9 mouse cellular contexts compared by ENCODE assay signal in the genomic region with DNA sequence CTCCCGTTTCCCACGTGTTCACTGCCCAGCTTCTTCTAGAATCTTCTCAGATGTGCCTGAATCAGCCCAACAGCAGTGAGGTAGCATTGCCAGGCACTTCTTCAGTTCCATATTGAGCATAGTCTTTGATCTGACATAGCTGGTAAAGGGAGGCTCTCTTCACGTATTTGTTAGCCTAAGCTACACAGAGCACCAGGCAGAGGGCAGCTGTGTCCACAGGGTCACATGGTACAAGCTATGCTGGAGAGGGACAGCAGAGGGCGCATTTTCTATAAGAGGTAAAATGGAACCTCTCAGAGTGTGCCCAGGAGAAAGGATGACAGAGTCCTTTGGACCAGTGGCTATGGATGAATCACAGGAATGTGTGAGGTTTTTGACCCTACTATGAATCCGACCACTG. TPM values are rescaled to one million over a fixed set of nuclear protein-coding genes. Genes with fewer than 3 reads are reported as not detected.
DNase-seq lines count a peak whose midpoint lies in the region; ATAC-seq and TF ChIP-seq lines count a peak whose summit lies in the region.
"Had no signal": no experiment of that assay in that cellular context is flagged by ENCODE, and none has a peak within 500 bp of the region (broad histone marks: within the 10 kb centered on the region; RNA-seq: fewer than 3 reads in every experiment).

No protein-coding gene starts in this region.

- H3K4me3 ChIP-seq in CH12.LX (replicated peaks in 1 of 3; ENCODE audit: low read depth in 2 of 3, low read length in 2 of 3, poor library complexity in 1 of 3), result no peak overlapping the region
- H3K4me3 ChIP-seq in liver, embryonic 14.5 days (ENCODE audit: insufficient read depth in 1 of 2, low read depth in 2 of 2, low read length in 2 of 2), result no peak overlapping the region

- H3K4me2 ChIP-seq in CH12.LX (ENCODE audit: insufficient read depth, low read depth, poor library complexity, severe bottlenecking), result peak overlapping the region; percentile 88; the same call in 1 of the 2 replicates
- no peak overlapping the region for H3K4me2 ChIP-seq in liver, embryonic 14.5 days (ENCODE audit: low read depth)

- no peak overlapping the region for H3K27ac ChIP-seq in CH12.LX (ENCODE audit: insufficient read depth, low read depth)
- no peak overlapping the region for H3K27ac ChIP-seq in liver, embryonic 14.5 days

- WGBS in liver, embryonic 14.5 days (ENCODE audit: insufficient replicate concordance), result 31% methylated on average over 5 of the region's 5 CpGs

- H3K4me1 ChIP-seq in CH12.LX (ENCODE audit: control insufficient read depth in 1 of 2, insufficient read depth in 2 of 2), result peaks cover 0 to 8% of the 10 kb centered on the region in 2 experiments; a peak in 1 of 4 replicates
- peaks cover 0 to 2% of the 10 kb centered on the region in 2 experiments; a peak in 1 of 4 replicates for H3K4me1 ChIP-seq in liver, embryonic 14.5 days (replicated peaks; ENCODE audit: control insufficient read depth in 2 of 2, insufficient read depth in 2 of 2, low read length in 1 of 2)

- no peak overlapping the region for H3K9ac ChIP-seq in CH12.LX (ENCODE audit: insufficient read depth, low read depth)
- H3K9ac ChIP-seq in liver, embryonic 14.5 days (replicated peaks), result no peak overlapping the region

- peak; percentile 64 to 84; a peak in 3 of 4 replicates for TF ChIP-seq CTCF in CH12.LX (conservative IDR thresholded peaks at IDR 0.05 in 1 of 2, IDR thresholded peaks at IDR 0.05 in 1 of 2; ENCODE audit: low read depth in 2 of 2, low read length in 2 of 2)
- peak; percentile 68 for TF ChIP-seq CTCF in liver, embryonic 14.5 days (IDR thresholded peaks at IDR 0.05; ENCODE audit: low read depth)

- no peak for TF ChIP-seq POLR2A in CH12.LX (IDR thresholded peaks at IDR 0.05; ENCODE audit: low read depth, low read length)

- peak; percentile 43 for TF ChIP-seq RAD21 in CH12.LX (IDR thresholded peaks at IDR 0.05; ENCODE audit: low read depth, low read length)

- peak; percentile 74 for DNase-seq in A20 (ENCODE audit: low read depth, low spot score)
- peak; percentile 67 for DNase-seq in CH12.LX (ENCODE audit: extremely low read depth)
- DNase-seq in c-Kit-positive CD71-positive TER-119-positive erythroid progenitor cells, embryonic 14.5 days (ENCODE audit: low spot score), result peak; percentile 39
- DNase-seq in frontal cortex, postnatal 36 days (ENCODE audit: low spot score in 2 of 2), result peak; percentile 61 to 78
- peak; percentile 72 to 86 for DNase-seq in kidney, postnatal 25 days
- peak; percentile 30 to 38 (median 31) for DNase-seq in liver, embryonic 14.5 days (ENCODE audit: low read depth in 3 of 3, low spot score in 3 of 3)
- DNase-seq in retina, embryonic 14.5 days (ENCODE audit: low spot score), result peak; percentile 81

- dilution Hi-C loops in CH12.LX (cut with MboI; ENCODE audit: extremely low pct_ligation_motif_present, extremely low pct_unique_long_range_greater_than_20kb, low sequenced_read_pairs), result no loop called here

- peaks cover 30% of the 10 kb centered on the region for H3K27me3 ChIP-seq in CH12.LX (replicated peaks)
- no peaks in the 10 kb centered on the region for H3K27me3 ChIP-seq in liver, embryonic 14.5 days (ENCODE audit: control insufficient read depth, insufficient read depth, low read length)

- H3K9me3 ChIP-seq in CH12.LX (replicated peaks; ENCODE audit: low read length), result no peaks in the 10 kb centered on the region
- H3K9me3 ChIP-seq in liver, embryonic 14.5 days (ENCODE audit: control insufficient read depth, low read length), result no peaks in the 10 kb centered on the region

- no peak for TF ChIP-seq EP300 in CH12.LX (IDR thresholded peaks at IDR 0.05; ENCODE audit: low read length)
- no peak for TF ChIP-seq EP300 in liver, embryonic 14.5 days (IDR thresholded peaks at IDR 0.05; ENCODE audit: low read depth)

- no peak for ATAC-seq in liver, embryonic 14.5 days (ENCODE audit: insufficient read depth)
- ATAC-seq in erythroid progenitor cell, adult 5-6 weeks (replicated peaks; ENCODE audit: low FRiP score, poor library complexity, severe bottlenecking), result no peak

- H3K79me2 ChIP-seq in CH12.LX (replicated peaks; ENCODE audit: control insufficient read depth, extremely low read depth, insufficient read depth, poor library complexity, severe bottlenecking), result no peaks in the 10 kb centered on the region

- H3K36me3 ChIP-seq in CH12.LX (replicated peaks in 1 of 2; ENCODE audit: control insufficient read depth in 1 of 2, insufficient read depth in 1 of 2, low read length in 1 of 2), result no peaks in the 10 kb centered on the region
- no peaks in the 10 kb centered on the region for H3K36me3 ChIP-seq in liver, embryonic 14.5 days (replicated peaks; ENCODE audit: control insufficient read depth, insufficient read depth, low read depth)

- in situ Hi-C loops in CH12.LX (cut with MboI; ENCODE audit: low pct_ligation_motif_present, low pct_unique_long_range_greater_than_20kb, low sequenced_read_pairs), result loop anchor here (10.0 to 25.0 kb wide), 2 partner anchors 196 to 303 kb away; a partner anchor contains a TSS

TF ChIP-seq in CH12.LX, 34 proteins besides CTCF, POLR2A, EP300 and RAD21:
- peak; percentile 83 for TF ChIP-seq MAX (IDR thresholded peaks at IDR 0.05; ENCODE audit: low read length)
- no peak for TF ChIP-seq PAX5 (IDR thresholded peaks at IDR 0.05; ENCODE audit: low read length)
- peak; percentile 88 for TF ChIP-seq USF1 (IDR thresholded peaks at IDR 0.05; ENCODE audit: low read depth, low read length)
- TF ChIP-seq ETS1 (conservative IDR thresholded peaks at IDR 0.05; ENCODE audit: low read depth, low read length), result no peak
- TF ChIP-seq USF2 (conservative IDR thresholded peaks at IDR 0.05; ENCODE audit: low read depth, low read length), result peak; percentile 86
- peak; percentile 71 for TF ChIP-seq SMC3 (IDR thresholded peaks at IDR 0.05; ENCODE audit: low read depth, low read length)
- no peak for TF ChIP-seq UBTF (IDR thresholded peaks at IDR 0.05; ENCODE audit: low read depth, low read length)
- TF ChIP-seq POLR2AphosphoS2 (IDR thresholded peaks at IDR 0.05; ENCODE audit: low read depth, low read length), result no peak
- peak; percentile 9; the same call in 1 of the 2 replicates for TF ChIP-seq IRF4 (IDR thresholded peaks at IDR 0.05; ENCODE audit: low read depth, low read length)
- peak; percentile 57; the same call in 1 of the 2 replicates for TF ChIP-seq MXI1 (IDR thresholded peaks at IDR 0.05; ENCODE audit: low read depth, low read length)
- peak; percentile 61 for TF ChIP-seq MYC (IDR thresholded peaks at IDR 0.05; ENCODE audit: low read depth, low read length)

RNA-seq across cellular contexts. Expression of a gene that starts 10.3 kb away (rescaled TPM):
- not detected in 2 replicates for total RNA-seq in CH12.LX (2012; rRNA removed)
- not detected in 2 replicates for total RNA-seq in CH12.LX (2014; rRNA removed)
- not detected in 2 replicates for polyA plus RNA-seq in CH12.LX (2012; ENCODE audit: insufficient read length, low read depth)
- polyA plus RNA-seq in liver, embryonic 14.5 days (2012; rRNA removed), result not detected in 2 replicates
- polyA plus RNA-seq in liver, embryonic 14.5 days (2014; fragmentation: Nextera tagmentation; extraction: Ambion mirVana), result not detected in 2 replicates
- not detected in 2 replicates for total RNA-seq in erythroid progenitor cell, adult 5-6 weeks (2015; ENCODE audit: low replicate concordance)
- total RNA-seq in erythroid progenitor cell, adult 5-6 weeks (2017; ENCODE audit: low replicate concordance), result not detected in 2 replicates
- polyA plus RNA-seq: heart, embryonic 14.5 days had no signal

RNA-seq across cellular contexts. Expression of a gene that starts 33.1 kb away (rescaled TPM):
- total RNA-seq in CH12.LX (2012; rRNA removed) (not detected in 2 replicates), CH12.LX (2014; rRNA removed) (not detected in 2 replicates)
- not detected in 2 replicates for polyA plus RNA-seq in CH12.LX (2012; ENCODE audit: insufficient read length, low read depth)
- not detected in 2 replicates for polyA plus RNA-seq in liver, embryonic 14.5 days (2012; rRNA removed)
- polyA plus RNA-seq in liver, embryonic 14.5 days (2014; fragmentation: Nextera tagmentation; extraction: Ambion mirVana), result not detected in 2 replicates
- not detected in 2 replicates for total RNA-seq in erythroid progenitor cell, adult 5-6 weeks (2015; ENCODE audit: low replicate concordance)
- total RNA-seq in erythroid progenitor cell, adult 5-6 weeks (2017; ENCODE audit: low replicate concordance), result not detected in 2 replicates
- polyA plus RNA-seq: heart, embryonic 14.5 days had no signal

RNA-seq across cellular contexts. Expression of a gene that starts 48.9 kb away (rescaled TPM):
- total RNA-seq in CH12.LX (2012; rRNA removed) (64.1 and 65.1 TPM in 2 replicates), CH12.LX (2014; rRNA removed) (109 and 113 TPM in 2 replicates)
- polyA plus RNA-seq in CH12.LX (2012; ENCODE audit: insufficient read length, low read depth), result 40.4 and 43.5 TPM in 2 replicates
- polyA plus RNA-seq in liver, embryonic 14.5 days (2012; rRNA removed), result 24.0 and 26.7 TPM in 2 replicates
- polyA plus RNA-seq in liver, embryonic 14.5 days (2014; fragmentation: Nextera tagmentation; extraction: Ambion mirVana), result 49.5 and 51.8 TPM in 2 replicates
- total RNA-seq in erythroid progenitor cell, adult 5-6 weeks (2015; ENCODE audit: low replicate concordance), result 39.3 and 63.3 TPM in 2 replicates
- total RNA-seq in erythroid progenitor cell, adult 5-6 weeks (2017; ENCODE audit: low replicate concordance), result 16.0 and 16.2 TPM in 2 replicates

Comparison
In these comparisons a context has a peak if more than half of its experiments do, and no peak if none do; other contexts are left out.
1. DNase-seq: peak in every context shown above with its lines; median percentile 81 in retina, embryonic 14.5 days; 79 in kidney, postnatal 25 days; 74 in A20; 70 in frontal cortex, postnatal 36 days; 67 in CH12.LX; 39 in c-Kit-positive CD71-positive TER-119-positive erythroid progenitor cells, embryonic 14.5 days; 31 in liver, embryonic 14.5 days.